Comparison of ENCODE assay signal across 9 mouse cellular contexts in genomic region chr15:38373797-38374196, GRCm38 (mm10).
DNase-seq lines count a peak whose midpoint lies in the region; ATAC-seq and TF ChIP-seq lines count a peak whose summit lies in the region.
"Had no signal": no experiment of that assay in that cellular context is flagged by ENCODE, and none has a peak within 500 bp of the region (broad histone marks: within the 10 kb centered on the region; RNA-seq: fewer than 3 reads in every experiment).

No protein-coding gene starts in this region.

- peak; percentile 52 to 63 for DNase-seq in left cerebral cortex, adult 2 months (ENCODE audit: extremely low spot score in 1 of 2, low spot score in 2 of 2)
- DNase-seq in left cerebral cortex, adult 11 months (ENCODE audit: low spot score) = no peak
- peak; percentile 56 for DNase-seq in neural tube, embryonic 10.5 days (ENCODE audit: extremely low spot score, low spot score)
- DNase-seq in telencephalon, adult 2 months (ENCODE audit: low read depth, low spot score) = peak; percentile 18

- H3K9me3 ChIP-seq in embryonic facial prominence, embryonic 15.5 days (replicated peaks) = no peaks in the 10 kb centered on the region
- no peaks in the 10 kb centered on the region for H3K9me3 ChIP-seq in heart, embryonic 12.5 days (replicated peaks)
- H3K9me3 ChIP-seq in kidney, embryonic 15.5 days (replicated peaks) = no peaks in the 10 kb centered on the region
- no peaks in the 10 kb centered on the region for H3K9me3 ChIP-seq in liver, embryonic 16.5 days (replicated peaks; ENCODE audit: control insufficient read depth, low read length)

- 2% methylated on average over 21 of the region's 21 CpGs for WGBS in embryonic facial prominence, embryonic 15.5 days
- 2% methylated on average over 21 of the region's 21 CpGs for WGBS in heart, embryonic 12.5 days
- 3% methylated on average over 21 of the region's 21 CpGs for WGBS in kidney, embryonic 15.5 days
- 8% methylated on average over 18 of the region's 21 CpGs for WGBS in liver, embryonic 16.5 days (ENCODE audit: insufficient replicate concordance)

- H3K4me3 ChIP-seq in left cerebral cortex, adult 2 months = peak overlapping the region; percentile 43
- peak overlapping the region; percentile 29 for H3K4me3 ChIP-seq in embryonic facial prominence, embryonic 15.5 days (replicated peaks)
- peak overlapping the region; percentile 19 for H3K4me3 ChIP-seq in heart, embryonic 12.5 days
- H3K4me3 ChIP-seq in kidney, embryonic 15.5 days (replicated peaks) = peak overlapping the region; percentile 29
- H3K4me3 ChIP-seq in liver, embryonic 16.5 days (ENCODE audit: low read depth, low read length) = peak overlapping the region; percentile 17; the same call in 1 of the 2 replicates
- H3K4me3 ChIP-seq: myocyte had no signal

- H3K36me3 ChIP-seq in embryonic facial prominence, embryonic 15.5 days = no peaks in the 10 kb centered on the region
- H3K36me3 ChIP-seq in heart, embryonic 12.5 days = no peaks in the 10 kb centered on the region
- H3K36me3 ChIP-seq in kidney, embryonic 15.5 days = no peaks in the 10 kb centered on the region
- no peaks in the 10 kb centered on the region for H3K36me3 ChIP-seq in liver, embryonic 16.5 days (ENCODE audit: control insufficient read depth, insufficient read depth)

- intact Hi-C loops in left cerebral cortex, adult 2 months (cut with DNase I) = no loop called here

- H3K27ac ChIP-seq in left cerebral cortex, adult 2 months = peak overlapping the region; percentile 55
- H3K27ac ChIP-seq in embryonic facial prominence, embryonic 15.5 days (replicated peaks) = no peak overlapping the region
- H3K27ac ChIP-seq in heart, embryonic 12.5 days (ENCODE audit: poor library complexity, severe bottlenecking) = peak overlapping the region; percentile 61
- H3K27ac ChIP-seq in kidney, embryonic 15.5 days = peak overlapping the region; percentile 52
- no peak overlapping the region for H3K27ac ChIP-seq in liver, embryonic 16.5 days (ENCODE audit: low read length)

- no peak overlapping the region for H3K9ac ChIP-seq in embryonic facial prominence, embryonic 15.5 days
- H3K9ac ChIP-seq in heart, embryonic 12.5 days = 0 out of 2 replicates have a peak overlapping the region, but pooled peaks have one; percentile 3
- peak overlapping the region; percentile 31; the same call in 1 of the 2 replicates for H3K9ac ChIP-seq in kidney, embryonic 15.5 days
- no peak overlapping the region; the same call in 1 of the 2 replicates for H3K9ac ChIP-seq in liver, embryonic 16.5 days (ENCODE audit: low read depth, low read length)

- H3K4me2 ChIP-seq in embryonic facial prominence, embryonic 15.5 days (replicated peaks) = peak overlapping the region; percentile 57
- peak overlapping the region; percentile 59 for H3K4me2 ChIP-seq in heart, embryonic 12.5 days
- peak overlapping the region; percentile 60 for H3K4me2 ChIP-seq in kidney, embryonic 15.5 days
- H3K4me2 ChIP-seq in liver, embryonic 16.5 days (ENCODE audit: low read depth, low read length) = peak overlapping the region; percentile 49

- no peak for TF ChIP-seq CTCF in left cerebral cortex, adult 2 months (IDR thresholded peaks at IDR 0.05)

- H3K4me1 ChIP-seq in embryonic facial prominence, embryonic 15.5 days = peaks cover 8% of the 10 kb centered on the region
- peaks cover 16% of the 10 kb centered on the region for H3K4me1 ChIP-seq in heart, embryonic 12.5 days (replicated peaks)
- H3K4me1 ChIP-seq in kidney, embryonic 15.5 days = peaks cover 18% of the 10 kb centered on the region
- H3K4me1 ChIP-seq in liver, embryonic 16.5 days (ENCODE audit: control insufficient read depth, low read depth, low read length) = peaks cover 4% of the 10 kb centered on the region

- peak; percentile 71 for ATAC-seq in embryonic facial prominence, embryonic 15.5 days (ENCODE audit: insufficient number of reproducible peaks, low FRiP score, low TSS enrichment, low read depth)
- ATAC-seq in heart, embryonic 12.5 days (ENCODE audit: insufficient number of reproducible peaks, low FRiP score) = peak; percentile 81
- ATAC-seq in kidney, embryonic 15.5 days (replicated peaks; ENCODE audit: low FRiP score) = peak; percentile 92
- ATAC-seq in liver, embryonic 16.5 days (ENCODE audit: low read depth) = peak; percentile 77

- H3K27me3 ChIP-seq in embryonic facial prominence, embryonic 15.5 days = no peaks in the 10 kb centered on the region
- no peaks in the 10 kb centered on the region for H3K27me3 ChIP-seq in heart, embryonic 12.5 days (replicated peaks)
- H3K27me3 ChIP-seq in kidney, embryonic 15.5 days = no peaks in the 10 kb centered on the region
- no peaks in the 10 kb centered on the region for H3K27me3 ChIP-seq in liver, embryonic 16.5 days (ENCODE audit: control insufficient read depth, insufficient read depth, low read depth, low read length)

Comparison
In these comparisons a context has a peak if more than half of its experiments do, and no peak if none do; other contexts are left out.
1. H3K27ac ChIP-seq: peak in left cerebral cortex, adult 2 months (single experiment), heart, embryonic 12.5 days (single experiment) and kidney, embryonic 15.5 days (single experiment); none in embryonic facial prominence, embryonic 15.5 days (single experiment) and liver, embryonic 16.5 days (single experiment).
2. H3K9ac ChIP-seq: peak in heart, embryonic 12.5 days (single experiment) and kidney, embryonic 15.5 days (single experiment); none in embryonic facial prominence, embryonic 15.5 days (single experiment) and liver, embryonic 16.5 days (single experiment).
3. Peak in every context shown above with its lines, with median percentiles within 50 percentile points of each other: H3K4me3 ChIP-seq, ATAC-seq and H3K4me2 ChIP-seq.